Mouse (Mus musculus): ENCODE data around the gene Atp5d.

The Atp5d gene

GRCm38 (mm10) chr10:80165392-80166128 is 27.1 kb downstream of the Atp5d start, which contains the start of gene Cirbp:
Gene Cirbp, plus strand, starts transcription at chr10:80165985.
- DNase-seq (ENCODE audit: low spot score in 2 of 2) = peak in 1 of 2 experiments; percentile 36

- peak in 1 of 2 experiments; percentile 3 for DNase-seq (ENCODE audit: low spot score in 2 of 2)
These were observed 27.7 kb downstream of the Atp5d start for GRCm38 (mm10) chr10:80166136-80166535.

- peak; percentile 98 for DNase-seq (ENCODE audit: low spot score in 2 of 2)
These were observed 29.1 kb downstream of the Atp5d start for GRCm38 (mm10) chr10:80167460-80168037.

GRCm38 (mm10) chr10:80168038-80168661 is 29.7 kb downstream of the Atp5d start:
- peak; percentile 88 to 94 for DNase-seq (ENCODE audit: low spot score in 2 of 2)

- no peak for DNase-seq (ENCODE audit: low spot score in 2 of 2)
These were observed 30.6 kb downstream of the Atp5d start for GRCm38 (mm10) chr10:80169070-80169469.

- DNase-seq (ENCODE audit: low spot score in 2 of 2) = no peak
These were observed 31.2 kb downstream of the Atp5d start for GRCm38 (mm10) chr10:80169651-80170050.

- DNase-seq (ENCODE audit: low spot score in 2 of 2) = peak in 1 of 2 experiments; percentile 17
These were observed 31.6 kb downstream of the Atp5d start for GRCm38 (mm10) chr10:80170052-80170451.

GRCm38 (mm10) chr10:80170601-80171021 is 32.2 kb downstream of the Atp5d start:
- DNase-seq (ENCODE audit: low spot score in 2 of 2) = peak in 1 of 2 experiments; percentile 17

GRCm38 (mm10) chr10:80171252-80171651 is 32.8 kb downstream of the Atp5d start:
- no peak for DNase-seq (ENCODE audit: low spot score in 2 of 2)

- peak in 1 of 2 experiments; percentile 49 for DNase-seq (ENCODE audit: low spot score in 2 of 2)
These were observed 33.5 kb downstream of the Atp5d start for GRCm38 (mm10) chr10:80171760-80172526.

- peak; percentile 94 to 95 for DNase-seq (ENCODE audit: low spot score in 2 of 2)
These were observed 34.3 kb downstream of the Atp5d start, which contains the start of gene 1600002K03Rik for GRCm38 (mm10) chr10:80172527-80173292. Gene 1600002K03Rik, plus strand, starts transcription at chr10:80172944.

- DNase-seq (ENCODE audit: low spot score in 2 of 2) = peak in 1 of 2 experiments; percentile 45
These were observed 34.9 kb downstream of the Atp5d start for GRCm38 (mm10) chr10:80173358-80173757.

GRCm38 (mm10) chr10:80173955-80174640 is 35.7 kb downstream of the Atp5d start:
- DNase-seq (ENCODE audit: low spot score in 2 of 2) = peak in 1 of 2 experiments; percentile 19

- peak in 1 of 2 experiments; percentile 13 for DNase-seq (ENCODE audit: low spot score in 2 of 2)
These were observed 36.3 kb downstream of the Atp5d start for GRCm38 (mm10) chr10:80174705-80175104.

- peak in 1 of 2 experiments; percentile 28 for DNase-seq (ENCODE audit: low spot score in 2 of 2)
These were observed 37.3 kb downstream of the Atp5d start for GRCm38 (mm10) chr10:80175536-80176269.

GRCm38 (mm10) chr10:80176270-80176834 is 37.9 kb downstream of the Atp5d start:
- DNase-seq (ENCODE audit: low spot score in 2 of 2) = no peak

- DNase-seq (ENCODE audit: low spot score in 2 of 2) = no peak
These were observed 39.2 kb downstream of the Atp5d start for GRCm38 (mm10) chr10:80177441-80178279.

All from heart, adult 9 months (tissue).